Mouse (Mus musculus) megakaryocyte-erythroid progenitor cell, adult 5-6 weeks (primary cell): ENCODE data around the gene Lpcat3. TPM values are rescaled to one million over a fixed set of nuclear protein-coding genes. Genes with fewer than 3 reads are reported as not detected.

Experiments used
- ATAC-seq: replicated peaks from 2 replicates; pipeline ENCODE4 v1.8.0; 2016; ENCODE audit warnings: mild to moderate bottlenecking, inconsistent platforms; ENCODE audit not compliant: severe bottlenecking, poor library complexity, low FRiP score, low TSS enrichment
- total RNA-seq, 2 experiments: library from RNA; stranded (forward) in 1 of 2; stranded (reverse) in 1 of 2; fragments of 200-1000, 215-1000 nt in 1 of 2; fragments of >200 nt in 1 of 2; fragmentation: Nextera tagmentation in 1 of 2; gene quantifications; 2 replicates each; pipeline ENCODE4 v1.2.3; 2014 to 2017

Lpcat3 gene
- total RNA-seq, 2 experiments from 2014 or later, result 53.1 to 91.1 TPM

DNA sequence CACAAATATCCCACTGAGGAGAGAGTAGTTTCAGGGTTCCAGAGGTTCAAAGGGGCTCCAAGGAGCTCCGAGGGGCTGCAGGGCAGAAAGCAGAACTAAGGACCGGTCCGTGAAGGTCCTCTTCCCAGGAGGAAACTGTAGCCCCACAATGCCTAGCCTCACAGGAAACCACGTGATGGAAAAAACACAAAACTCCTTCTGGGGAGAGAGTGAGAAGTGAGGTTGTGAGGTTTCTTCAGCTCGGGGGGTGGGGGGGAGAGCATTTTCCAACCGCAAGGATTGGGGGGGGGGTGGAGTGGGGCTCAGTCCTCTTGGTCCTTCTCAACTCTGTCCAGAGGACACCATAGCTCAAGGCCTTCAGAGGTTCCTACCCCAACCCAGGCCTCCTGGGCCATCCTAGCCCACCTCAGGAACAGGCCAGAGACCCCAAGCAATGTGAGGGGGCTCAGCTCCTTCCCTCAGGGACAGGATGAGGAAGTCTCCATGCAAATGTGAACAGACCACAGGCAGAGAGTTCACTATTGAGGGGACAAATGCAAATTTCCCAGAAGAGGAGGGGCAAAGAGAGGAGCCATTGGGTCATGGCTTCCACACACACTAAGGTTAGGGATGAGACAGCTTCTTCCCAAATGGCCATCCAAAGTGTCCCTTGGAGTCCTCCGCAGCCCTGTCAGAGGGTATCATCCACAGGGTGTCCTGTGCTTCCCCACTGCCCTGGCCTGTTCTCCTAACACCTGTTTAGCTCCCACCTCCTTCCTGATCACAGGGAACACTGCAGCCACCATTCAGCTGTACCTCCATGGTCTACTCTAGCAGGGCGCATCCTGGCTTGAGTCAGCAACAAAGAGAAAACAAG is 67.3 kb downstream of the Lpcat3 start:
- ATAC-seq, result no peak

GRCm38 (mm10) chr6:124731038-124731437 is 68.2 kb downstream of the Lpcat3 start:
- ATAC-seq, result no peak

DNA sequence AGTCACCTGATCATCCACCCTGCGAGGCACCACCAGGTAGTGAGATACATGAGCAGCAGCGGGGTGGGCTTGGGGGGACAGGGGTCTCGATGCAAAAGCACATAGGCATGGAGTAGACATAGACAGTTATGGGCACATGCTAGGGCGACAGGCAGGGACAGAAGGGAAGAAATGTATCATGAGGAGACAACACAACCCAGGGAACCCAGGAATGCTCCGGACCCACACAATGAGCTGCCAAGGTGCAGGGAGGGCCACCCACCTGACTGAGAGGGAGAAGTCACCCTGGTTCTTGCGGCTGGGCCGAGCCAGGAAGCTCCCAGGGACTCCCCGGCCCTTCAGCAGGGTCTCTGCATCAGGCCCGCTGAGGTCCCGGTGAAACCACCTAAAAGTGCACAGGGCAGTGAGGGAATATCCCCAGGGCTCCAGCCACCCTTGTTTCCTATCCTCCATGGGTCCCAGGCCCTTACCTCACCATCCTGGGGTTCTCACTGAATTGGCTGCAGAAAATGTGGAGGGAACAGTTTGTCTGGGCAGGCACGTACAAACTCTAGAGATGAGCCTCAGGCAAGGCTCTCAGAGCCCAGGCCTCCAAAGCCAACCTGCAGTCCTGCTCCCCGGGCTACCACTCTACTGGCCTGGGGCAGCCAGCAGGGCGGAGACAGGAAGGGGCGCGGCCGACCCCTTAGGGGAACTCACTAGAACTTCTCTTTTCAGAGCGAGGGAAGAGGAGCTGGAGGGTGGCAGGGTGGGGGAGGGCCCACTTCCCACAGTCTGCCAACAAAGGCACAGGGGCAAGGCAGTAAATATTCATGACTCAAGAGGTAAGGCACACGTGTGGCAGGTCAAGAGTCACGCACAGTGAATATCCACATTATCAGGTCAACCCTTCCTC is 69.9 kb downstream of the Lpcat3 start:
- peak; percentile 83 for ATAC-seq

DNA sequence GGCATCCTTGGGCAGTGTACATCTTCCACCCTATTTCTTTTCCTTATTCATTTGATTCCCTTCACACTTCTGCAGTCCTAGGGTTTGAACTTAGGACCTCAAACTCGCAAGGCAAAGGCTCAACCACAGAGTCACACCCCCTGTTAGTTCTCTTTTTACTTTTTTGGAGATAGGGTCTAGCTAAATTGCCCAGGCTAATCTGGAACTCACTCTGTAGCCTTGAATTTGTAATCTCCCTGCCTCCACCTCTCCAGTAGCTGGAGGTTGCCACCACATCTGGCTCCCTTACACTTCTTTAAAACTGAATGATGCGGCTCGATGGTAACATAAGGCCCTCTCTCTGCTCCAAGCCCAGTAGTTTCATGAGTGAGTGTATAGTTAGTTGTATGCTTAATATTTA is 71.6 kb downstream of the Lpcat3 start:
- no peak for ATAC-seq

DNA sequence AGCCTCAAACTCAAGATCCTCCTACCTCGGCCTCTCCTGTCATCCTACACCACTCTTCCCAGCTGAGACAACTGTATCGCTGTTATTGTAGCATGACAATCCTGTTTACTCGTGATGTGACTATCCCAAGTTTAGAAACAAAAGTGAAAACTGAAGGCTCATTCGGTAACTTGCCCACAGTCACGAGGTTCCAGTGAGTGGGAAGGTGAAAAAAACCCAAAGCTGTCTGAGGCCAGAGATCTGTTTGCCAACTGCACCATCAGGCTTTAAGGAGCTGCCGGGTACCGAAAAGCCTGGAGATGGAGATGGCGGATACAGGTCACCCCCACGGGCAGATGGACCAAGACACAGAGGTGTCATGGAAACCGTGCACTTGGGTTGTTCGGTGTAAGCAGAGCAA is 74.2 kb downstream of the Lpcat3 start:
- ATAC-seq, result no peak

DNA sequence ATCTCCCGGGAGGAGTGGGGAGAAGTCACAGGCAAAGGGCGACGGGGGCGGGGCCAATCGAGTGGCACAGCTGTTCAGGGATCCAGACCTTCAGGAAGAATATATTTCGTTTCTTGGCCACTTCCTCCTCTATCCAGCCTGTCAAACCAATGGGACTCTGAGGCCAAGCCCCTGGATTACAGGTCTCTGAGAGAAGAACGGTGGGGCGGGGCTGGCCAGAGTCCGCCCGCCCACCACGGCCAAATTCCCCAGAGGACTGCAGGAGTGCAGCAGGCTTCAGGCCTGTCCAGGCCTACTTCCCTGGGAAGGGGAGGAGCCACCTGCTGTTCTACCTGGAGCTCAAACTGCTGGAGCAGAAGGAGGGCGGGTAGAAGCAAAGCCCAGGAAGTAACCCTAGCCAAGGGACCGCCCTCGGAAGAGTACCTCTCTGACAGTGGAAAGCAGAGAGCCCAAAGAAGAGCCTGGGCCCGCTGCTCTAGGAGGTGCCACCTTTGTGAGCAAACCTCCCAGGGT is 75.7 kb downstream of the Lpcat3 start, which contains the start of gene Ptpn6:
Ptpn6 (minus strand) TSS at position 204 of the 513 bp plus-strand sequence.
- no peak for ATAC-seq

GRCm38 (mm10) chr6:124739231-124739796 is 76.5 kb downstream of the Lpcat3 start:
- ATAC-seq, result no peak

DNA sequence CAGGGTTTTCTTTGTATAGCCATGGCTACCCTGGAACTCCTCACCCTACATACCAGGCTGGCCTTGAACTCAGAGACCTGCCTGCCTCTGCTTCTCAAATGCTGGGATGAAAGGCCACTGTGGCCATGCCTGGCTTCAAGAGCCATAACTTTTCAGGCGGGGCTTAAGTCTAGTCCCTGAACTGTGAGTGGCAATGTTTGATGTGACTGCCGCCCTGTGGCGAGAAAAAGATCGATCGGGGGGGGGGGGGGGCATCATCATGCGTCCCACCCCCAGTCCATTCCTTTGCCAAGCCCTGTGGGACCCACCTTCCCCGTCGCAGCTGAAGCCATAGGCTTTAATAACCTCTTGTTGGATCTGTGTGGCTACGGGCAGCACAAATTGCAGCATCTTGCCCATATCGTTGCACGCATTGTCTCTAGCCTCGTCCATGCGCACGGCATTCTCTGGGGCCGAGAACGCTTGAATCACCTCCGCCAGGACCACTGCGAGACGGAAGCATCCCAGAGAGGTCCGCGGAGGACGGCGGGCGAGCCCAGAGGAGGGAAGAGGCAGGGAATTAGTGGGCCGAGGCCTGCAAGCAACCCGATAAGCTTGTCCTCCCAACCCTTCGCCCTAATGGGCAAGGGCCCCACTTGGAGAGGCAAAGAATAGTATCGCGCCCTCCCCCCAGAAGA is 77.5 kb downstream of the Lpcat3 start:
- peak; percentile 8 for ATAC-seq

- ATAC-seq, result peak; percentile 79
These were observed 78.3 kb downstream of the Lpcat3 start, which contains the start of gene Grcc10 for GRCm38 (mm10) chr6:124740888-124741761. TSS of gene Grcc10 (minus strand) at chr6:124741374.

- no peak for ATAC-seq
These were observed 79.0 kb downstream of the Lpcat3 start for GRCm38 (mm10) chr6:124741842-124742241.

- ATAC-seq, result no peak
These were observed 80.2 kb downstream of the Lpcat3 start for GRCm38 (mm10) chr6:124742839-124743514.

DNA sequence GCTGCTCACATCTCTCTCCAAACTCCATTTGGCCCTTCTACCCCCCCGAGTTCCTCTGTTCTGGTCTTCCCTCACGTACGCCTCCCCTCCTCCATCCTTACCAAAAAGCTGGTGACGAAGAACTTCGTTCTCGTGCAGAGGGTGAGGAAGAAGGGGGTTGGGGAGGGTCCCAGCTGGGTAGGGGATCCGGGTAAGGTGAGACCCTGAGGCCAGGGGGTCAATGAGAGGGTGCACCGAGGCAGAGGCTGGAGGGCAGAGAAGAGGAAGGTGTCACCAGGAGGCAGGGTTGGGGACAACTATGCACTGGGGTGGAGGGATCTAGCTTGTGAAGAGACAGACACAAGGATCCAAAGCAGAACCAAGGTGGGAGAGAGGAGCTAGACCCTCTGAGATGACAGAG is 80.8 kb downstream of the Lpcat3 start:
- no peak for ATAC-seq

- ATAC-seq, result no peak
These were observed 82.0 kb downstream of the Lpcat3 start for GRCm38 (mm10) chr6:124744755-124745321.

DNA sequence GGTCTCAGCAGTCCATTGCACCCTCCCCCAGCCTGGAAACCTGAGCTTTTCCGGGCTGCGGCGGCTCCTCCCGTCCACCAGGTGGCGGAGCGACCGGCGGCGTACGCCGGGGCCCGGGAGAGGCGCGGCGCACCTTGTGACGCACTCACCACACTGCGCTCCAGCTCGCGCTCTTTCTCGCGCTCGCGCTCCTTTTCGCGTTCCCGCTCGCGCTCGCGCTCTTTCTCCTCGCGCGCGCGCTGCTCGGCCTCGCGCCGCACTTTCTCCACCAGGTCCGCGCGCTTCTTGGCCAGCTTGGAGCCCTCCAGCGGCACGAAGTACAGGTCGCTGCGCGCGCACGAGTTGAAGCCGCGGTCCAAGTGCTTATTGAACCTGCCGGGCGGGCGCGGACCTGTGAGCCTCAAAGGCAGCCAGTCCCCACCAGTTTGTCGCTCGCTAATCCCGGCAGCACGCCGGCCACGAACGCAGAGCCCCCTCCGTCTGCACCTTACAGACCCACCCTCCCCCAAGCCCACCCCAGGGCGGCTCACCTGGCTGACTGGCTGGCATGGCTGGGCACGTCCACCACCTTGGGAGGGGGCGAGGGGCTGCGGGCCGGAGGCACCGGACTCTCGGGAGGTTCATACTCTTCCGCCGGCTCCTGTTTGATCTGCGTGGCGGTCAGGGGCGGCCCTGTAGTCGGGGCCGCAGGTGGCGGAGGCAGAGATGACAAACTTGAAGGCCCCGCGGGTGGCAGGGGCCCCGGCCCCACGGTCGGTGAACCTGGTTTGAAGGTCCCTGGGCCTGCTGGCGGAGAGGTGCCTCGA is 82.9 kb downstream of the Lpcat3 start:
- ATAC-seq, result peak; percentile 55

- ATAC-seq, result no peak
These were observed 83.4 kb downstream of the Lpcat3 start for GRCm38 (mm10) chr6:124746296-124746605.

GRCm38 (mm10) chr6:124746654-124747632 is 84.1 kb downstream of the Lpcat3 start:
- no peak for ATAC-seq
